Comparison of ENCODE assay signal across 17 mouse cellular contexts in the genomic region with DNA sequence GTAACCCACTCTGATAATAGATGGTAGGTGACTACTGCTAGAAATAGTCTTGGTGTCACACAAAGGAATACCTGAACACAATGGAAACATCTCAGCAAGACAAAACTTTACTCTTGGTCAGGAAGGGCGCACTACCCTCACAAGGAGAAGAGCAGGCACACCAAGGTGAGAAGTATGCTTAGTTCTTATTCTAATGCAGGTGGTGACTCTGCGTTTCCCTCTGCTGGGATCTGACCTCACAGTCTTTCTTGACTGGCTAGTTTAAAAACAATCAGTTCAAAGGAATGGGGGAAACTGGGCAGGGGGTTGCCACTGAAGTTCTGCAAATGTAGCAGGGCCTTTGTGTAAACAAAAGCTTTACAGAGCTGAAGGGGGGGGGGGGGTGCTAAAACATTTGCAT.
"Had no signal": no experiment of that assay in that cellular context is flagged by ENCODE, and none has a peak within 500 bp of the region (broad histone marks: within the 10 kb centered on the region; RNA-seq: fewer than 3 reads in every experiment).

No protein-coding gene starts in this region.

- H3K4me3 ChIP-seq: midbrain, embryonic 10.5 days; midbrain, embryonic 12.5 days; myocyte; neural tube, embryonic 13.5 days; neural tube, embryonic 15.5 days had no signal

- H3K4me1 ChIP-seq: midbrain, embryonic 10.5 days; midbrain, embryonic 12.5 days; neural tube, embryonic 13.5 days; neural tube, embryonic 15.5 days had no signal

- H3K27ac ChIP-seq: midbrain, embryonic 10.5 days; midbrain, embryonic 12.5 days; neural tube, embryonic 13.5 days; neural tube, embryonic 15.5 days had no signal

- DNase-seq: lung, adult 18-20 months; lung, embryonic 14.5 days; lung, postnatal 10 days; lung, postnatal 4 days; midbrain, embryonic 14.5 days; retina, postnatal 1 day; right cerebral cortex, adult 18-20 months; right cerebral cortex, postnatal 25 days; thymus, adult 2 months; thymus, postnatal 25 days; thymus, postnatal 4 days had no signal

- ATAC-seq: midbrain, embryonic 16.5 days had no signal

- H3K4me2 ChIP-seq: lung, embryonic 14.5 days; midbrain, embryonic 12.5 days; neural tube, embryonic 13.5 days; neural tube, embryonic 15.5 days had no signal

- H3K27me3 ChIP-seq: midbrain, embryonic 12.5 days; neural tube, embryonic 13.5 days; neural tube, embryonic 15.5 days had no signal

- H3K36me3 ChIP-seq: midbrain, embryonic 10.5 days; midbrain, embryonic 12.5 days; neural tube, embryonic 13.5 days; neural tube, embryonic 15.5 days had no signal

- H3K9ac ChIP-seq: lung, embryonic 14.5 days; midbrain, embryonic 12.5 days; neural tube, embryonic 13.5 days; neural tube, embryonic 15.5 days had no signal

- H3K9me3 ChIP-seq: midbrain, embryonic 12.5 days; neural tube, embryonic 13.5 days; neural tube, embryonic 15.5 days had no signal
